Mouse (Mus musculus) forebrain, postnatal 0 days (tissue): ENCODE results near the gene Dnajb2. TPM values are rescaled to one million over a fixed set of nuclear protein-coding genes. Genes with fewer than 3 reads are reported as not detected.

ENCODE experiments used
- ATAC-seq: fragments of 200-750 bp; cut with Nextera tagmentation; 2 replicates; pipeline ENCODE4 v1.8.0; 2017; ENCODE audit warnings: mild to moderate bottlenecking, moderate library complexity
- DNase-seq: peaks from one replicate; pipeline ENCODE4 v3.0.0-alpha.2; 2015
- H3K27ac ChIP-seq: fragments of 300-500 bp; sonication (generic); 2 replicates; pipeline ENCODE4 v1.5.1; 2014; ENCODE audit warnings: low read depth, mild to moderate bottlenecking, antibody characterized with exemption, low read length, moderate library complexity, mixed read lengths
- H3K27me3 ChIP-seq: fragments of 300-500 bp; sonication (generic); 2 replicates; pipeline ENCODE4 v1.6.1; 2014; ENCODE audit warnings: mild to moderate bottlenecking, low read length, mixed read lengths; ENCODE audit not compliant: insufficient read depth
- H3K36me3 ChIP-seq: fragments of 300-500 bp; sonication (generic); 2 replicates; pipeline ENCODE4 v1.6.1; 2014; ENCODE audit warnings: mild to moderate bottlenecking, moderate library complexity; ENCODE audit not compliant: insufficient read depth
- H3K4me1 ChIP-seq: fragments of 300-500 bp; sonication (generic); 2 replicates; pipeline ENCODE4 v1.6.1; 2014; ENCODE audit warnings: antibody characterized with exemption; ENCODE audit not compliant: insufficient read depth
- H3K4me2 ChIP-seq: fragments of 300-500 bp; sonication (generic); 2 replicates; pipeline ENCODE4 v1.6.1; 2014; ENCODE audit warnings: low read depth, mild to moderate bottlenecking, moderate library complexity
- H3K4me3 ChIP-seq: fragments of 300-500 bp; sonication (generic); 2 replicates; pipeline ENCODE4 v1.5.1; 2014; ENCODE audit warnings: low read depth, low read length, mixed read lengths
- H3K9ac ChIP-seq: fragments of 300-500 bp; sonication (generic); 2 replicates; pipeline ENCODE4 v1.6.1; 2014; ENCODE audit warnings: mild to moderate bottlenecking
- H3K9me3 ChIP-seq: fragments of 300-500 bp; sonication (generic); 2 replicates; pipeline ENCODE4 v1.6.1; 2016; ENCODE audit warnings: low read length
- CTCF ChIP-seq: sonication (generic); IDR thresholded peaks from 2 replicates; pipeline ENCODE4 v1.5.1; 2016; ENCODE audit warnings: antibody characterized with exemption, control low read depth, low read depth
- WGBS: fragments of 180-500 bp; shearing (Covaris S2); extraction: QIAGEN DNeasy Blood & Tissue Kit; methylation state at CpG from one replicate; pipeline ENCODE4 v1.1.7; 2014; 5-methylcytosine and 5-hydroxymethylcytosine counted together
- polyA plus RNA-seq: library from polyadenylated mRNA; unstranded; fragments of >200 nt; fragmentation: Nextera tagmentation; extraction: Ambion mirVana; gene quantifications from 2 replicates; pipeline ENCODE4 v1.2.1, GENCODE M21; 2015
- total RNA-seq: library from RNA; depleted of rRNA; stranded (reverse); fragments of >200 nt; gene quantifications from 2 replicates; pipeline ENCODE4 v1.2.3, GENCODE M21; 2014

The Dnajb2 gene
- total and polyA plus RNA-seq, 2 experiments from 2014 or later: 39.7 to 47.0 TPM

- Histone ChIP-seq H3K4me3 (no peak overlapping the region), H3K4me2 (no peak overlapping the region), H3K36me3 (no peaks in the 10 kb centered on the region), H3K9me3 (no peaks in the 10 kb centered on the region), H3K27me3 (no peaks in the 10 kb centered on the region), H3K27ac (no peak overlapping the region), H3K4me1 (no peaks in the 10 kb centered on the region), H3K9ac (no peak overlapping the region)
- DNase-seq: no peak
- ATAC-seq: no peak
- TF ChIP-seq CTCF: no peak
- WGBS: 48% methylated on average over 3 of the region's 3 CpGs
These were observed 14.3 kb downstream of the Dnajb2 start for GRCm38 (mm10) chr1:75250498-75250897.

- Histone ChIP-seq H3K27ac (no peak overlapping the region), H3K36me3 (no peaks in the 10 kb centered on the region), H3K9ac (peak overlapping the region; percentile 22), H3K4me1 (no peaks in the 10 kb centered on the region), H3K4me2 (peak overlapping the region; percentile 48), H3K27me3 (no peaks in the 10 kb centered on the region), H3K9me3 (no peaks in the 10 kb centered on the region), H3K4me3 (0 out of 2 replicates have a peak overlapping the region, but pooled peaks have one; percentile 5)
- peak; percentile 74 for TF ChIP-seq CTCF
- ATAC-seq (peak; percentile 19; the same call in 1 of the 2 replicates), DNase-seq (peak; percentile 70)
- 4% methylated on average over 22 of the region's 22 CpGs for WGBS
These were observed 15.1 kb downstream of the Dnajb2 start for GRCm38 (mm10) chr1:75251112-75251970.

DNA sequence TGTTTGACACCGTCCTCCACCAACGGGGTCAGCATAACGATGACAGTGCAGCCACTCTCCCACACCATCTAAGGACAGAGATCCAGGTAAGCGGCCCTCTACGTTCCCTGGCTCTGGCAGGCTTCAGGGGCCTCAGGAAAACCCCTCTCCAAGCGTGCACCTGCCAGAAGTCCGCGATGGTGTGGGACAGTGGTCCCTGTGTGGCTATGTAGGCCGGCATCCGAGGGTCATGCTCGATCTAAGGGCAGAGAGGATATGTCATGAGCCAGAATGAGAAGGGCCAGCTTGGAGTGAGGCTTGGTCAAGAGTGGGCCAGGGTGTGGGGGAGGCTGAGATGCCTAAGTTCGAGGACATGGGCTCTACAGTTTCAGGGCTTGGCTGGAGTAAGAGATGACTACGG, 16.1 kb downstream of the Dnajb2 start:
- H3K27me3 ChIP-seq: no peaks in the 10 kb centered on the region
- 75% methylated on average over 13 of the region's 13 CpGs for WGBS
- TF ChIP-seq CTCF: no peak
- H3K4me3 ChIP-seq: no peak overlapping the region
- no peak for DNase-seq
- no peak for ATAC-seq
- H3K4me2 ChIP-seq: no peak overlapping the region
- no peak overlapping the region for H3K9ac ChIP-seq
- H3K36me3 ChIP-seq: no peaks in the 10 kb centered on the region
- H3K9me3 ChIP-seq: no peaks in the 10 kb centered on the region
- H3K27ac ChIP-seq: no peak overlapping the region
- H3K4me1 ChIP-seq: no peaks in the 10 kb centered on the region

DNA sequence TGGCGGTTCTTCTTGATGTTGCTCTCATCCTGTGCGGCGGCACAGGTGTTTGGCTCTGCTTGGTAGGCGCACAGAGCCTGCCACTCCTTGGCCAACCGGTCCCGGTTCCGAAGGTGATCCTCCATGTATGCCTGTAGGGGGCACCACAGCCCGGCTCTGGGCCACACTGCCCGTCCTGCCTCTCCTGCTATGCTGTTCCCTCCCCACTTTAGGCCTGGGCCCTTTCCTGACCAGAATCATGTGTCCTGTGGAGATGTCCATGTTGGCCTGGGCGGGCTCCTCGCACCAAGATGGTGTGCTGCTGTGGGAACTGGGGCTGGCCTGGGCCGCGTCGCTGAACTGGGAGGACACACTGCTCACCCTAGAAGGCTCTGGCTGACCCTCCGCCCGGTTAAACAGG, 16.8 kb downstream of the Dnajb2 start:
- no peak overlapping the region for H3K4me2 ChIP-seq
- H3K9ac ChIP-seq: no peak overlapping the region
- ATAC-seq: no peak
- no peaks in the 10 kb centered on the region for H3K27me3 ChIP-seq
- no peaks in the 10 kb centered on the region for H3K4me1 ChIP-seq
- 78% methylated on average over 16 of the region's 16 CpGs for WGBS
- no peak overlapping the region for H3K27ac ChIP-seq
- TF ChIP-seq CTCF: peak; percentile 22; the same call in 1 of the 2 replicates
- no peaks in the 10 kb centered on the region for H3K9me3 ChIP-seq
- no peak overlapping the region for H3K4me3 ChIP-seq
- H3K36me3 ChIP-seq: 0 out of 2 replicates have a peak, but pooled peaks cover 4% of the 10 kb centered on the region
- DNase-seq: no peak

DNA sequence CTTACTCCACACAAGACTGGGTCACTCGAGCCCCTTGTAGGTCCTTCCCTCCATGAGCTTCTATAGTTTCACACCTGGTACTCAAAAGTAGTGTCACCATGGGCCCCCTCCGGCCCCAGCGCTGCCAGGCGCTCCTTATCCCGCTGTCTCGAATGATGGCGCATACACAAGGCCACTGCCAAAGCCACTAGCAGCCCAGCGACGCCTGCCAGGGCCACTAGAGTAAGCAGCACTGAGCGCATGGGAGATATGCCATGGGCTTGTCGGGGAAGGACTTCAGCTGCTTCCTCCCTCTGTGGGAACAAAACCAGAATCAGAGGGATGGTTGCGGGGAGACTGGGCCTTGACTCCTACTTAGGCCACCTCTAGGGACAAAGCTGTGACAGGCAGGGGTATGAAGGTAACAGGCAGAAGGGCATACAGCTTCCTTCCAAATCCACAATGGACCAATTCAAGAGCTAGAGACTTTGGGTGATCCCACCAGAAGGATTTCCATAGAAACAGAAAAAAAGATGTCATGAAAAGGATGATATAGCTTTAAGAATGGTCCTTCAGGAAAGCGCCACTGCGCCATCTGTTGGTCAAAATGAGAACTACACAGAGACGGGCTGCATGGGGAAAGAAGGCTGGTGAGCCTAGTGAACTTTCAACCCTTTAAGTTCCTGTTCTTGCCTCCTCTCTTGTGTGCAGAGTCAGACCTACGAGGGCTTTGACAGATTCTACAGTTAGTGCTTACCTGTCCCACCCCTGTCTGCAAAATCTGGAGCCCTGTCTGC, 17.8 kb downstream of the Dnajb2 start:
- Histone ChIP-seq H3K36me3 (0 out of 2 replicates have a peak, but pooled peaks cover 4% of the 10 kb centered on the region), H3K27ac (no peak overlapping the region)

DNA sequence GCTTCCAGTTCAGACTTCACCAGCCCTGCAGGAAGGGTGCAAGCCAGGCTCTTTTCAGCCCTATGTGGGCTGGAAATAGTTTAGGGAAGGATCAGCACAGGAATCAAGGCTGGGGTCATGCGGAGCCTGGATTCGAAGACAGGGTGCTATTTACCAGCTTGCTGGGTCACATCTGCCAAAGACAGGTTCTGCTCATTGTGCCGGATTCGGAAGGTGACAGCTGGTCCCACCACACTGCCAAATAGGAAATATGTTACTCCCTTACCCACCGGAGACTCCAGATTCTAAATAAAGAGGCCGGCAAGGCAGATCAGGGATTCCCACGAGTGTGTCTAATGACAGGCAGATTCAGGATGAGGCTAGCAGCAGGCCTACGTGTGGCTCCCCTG, 18.4 kb downstream of the Dnajb2 start:
- 52% methylated on average over 8 of the region's 8 CpGs for WGBS
- ATAC-seq (peak; percentile 6; the same call in 1 of the 2 replicates), DNase-seq (peak; percentile 29)
- Histone ChIP-seq H3K27me3 (no peaks in the 10 kb centered on the region), H3K27ac (no peak overlapping the region), H3K9me3 (no peaks in the 10 kb centered on the region), H3K4me1 (no peaks in the 10 kb centered on the region), H3K4me3 (no peak overlapping the region), H3K9ac (no peak overlapping the region), H3K4me2 (no peak overlapping the region), H3K36me3 (0 out of 2 replicates have a peak, but pooled peaks cover 4% of the 10 kb centered on the region)
- no peak for TF ChIP-seq CTCF

More for the DNA sequence above, 17.8 kb downstream of the Dnajb2 start:
- H3K4me2 ChIP-seq: no peak overlapping the region
- H3K27me3 ChIP-seq: no peaks in the 10 kb centered on the region
- 65% methylated on average over 16 of the region's 16 CpGs for WGBS
- no peak overlapping the region for H3K4me3 ChIP-seq
- peak; percentile 92 for TF ChIP-seq CTCF
- no peak overlapping the region for H3K9ac ChIP-seq
- DNase-seq: peak; percentile 87
- no peaks in the 10 kb centered on the region for H3K4me1 ChIP-seq
- peak; percentile 56 for ATAC-seq
- no peaks in the 10 kb centered on the region for H3K9me3 ChIP-seq

GRCm38 (mm10) chr1:75255516-75256046, 19.4 kb downstream of the Dnajb2 start:
- no peaks in the 10 kb centered on the region; the same call in 1 of the 2 replicates for H3K27me3 ChIP-seq
- H3K36me3 ChIP-seq: 0 out of 2 replicates have a peak, but pooled peaks cover 4% of the 10 kb centered on the region
- no peak for DNase-seq
- no peaks in the 10 kb centered on the region for H3K9me3 ChIP-seq
- no peak overlapping the region for H3K4me2 ChIP-seq
- H3K27ac ChIP-seq: no peak overlapping the region
- no peak overlapping the region for H3K4me3 ChIP-seq
- TF ChIP-seq CTCF: no peak
- H3K9ac ChIP-seq: no peak overlapping the region
- H3K4me1 ChIP-seq: no peaks in the 10 kb centered on the region
- ATAC-seq: no peak
- 77% methylated on average over 10 of the region's 10 CpGs for WGBS
